Mouse (Mus musculus): ENCODE measurements around the gene Ripor3.

The Ripor3 gene

GRCm38 (mm10) chr2:167954928-167955327, 55.5 kb downstream of the Ripor3 start:
- no peak for DNase-seq (ENCODE audit: low read depth, low spot score)

GRCm38 (mm10) chr2:167953819-167954218, 56.6 kb downstream of the Ripor3 start:
- DNase-seq (ENCODE audit: low read depth, low spot score): no peak

- no peak for DNase-seq (ENCODE audit: low read depth, low spot score)
These were observed 58.9 kb downstream of the Ripor3 start for GRCm38 (mm10) chr2:167951301-167952211.

GRCm38 (mm10) chr2:167950681-167951080, 59.7 kb downstream of the Ripor3 start:
- DNase-seq (ENCODE audit: low read depth, low spot score): no peak

- DNase-seq (ENCODE audit: low read depth, low spot score): no peak
These were observed 60.6 kb downstream of the Ripor3 start for GRCm38 (mm10) chr2:167949808-167950207.

- no peak for DNase-seq (ENCODE audit: low read depth, low spot score)
These were observed 61.2 kb downstream of the Ripor3 start for GRCm38 (mm10) chr2:167949250-167949649.

- DNase-seq (ENCODE audit: low read depth, low spot score): no peak
These were observed 61.9 kb downstream of the Ripor3 start for GRCm38 (mm10) chr2:167948557-167948956.

- DNase-seq (ENCODE audit: low read depth, low spot score): no peak
These were observed 62.4 kb downstream of the Ripor3 start for GRCm38 (mm10) chr2:167948047-167948446.

- no peak for DNase-seq (ENCODE audit: low read depth, low spot score)
These were observed 63.2 kb downstream of the Ripor3 start for GRCm38 (mm10) chr2:167947251-167947650.

- no peak for DNase-seq (ENCODE audit: low read depth, low spot score)
These were observed 65.0 kb downstream of the Ripor3 start for GRCm38 (mm10) chr2:167945451-167945850.

- DNase-seq (ENCODE audit: low read depth, low spot score): no peak
These were observed 66.2 kb downstream of the Ripor3 start for GRCm38 (mm10) chr2:167944193-167944592.

GRCm38 (mm10) chr2:167942926-167943633, 67.3 kb downstream of the Ripor3 start:
- DNase-seq (ENCODE audit: low read depth, low spot score): no peak

- DNase-seq (ENCODE audit: low read depth, low spot score): no peak
These were observed 68.1 kb downstream of the Ripor3 start for GRCm38 (mm10) chr2:167942199-167942925.

- DNase-seq (ENCODE audit: low read depth, low spot score): no peak
These were observed 68.7 kb downstream of the Ripor3 start for GRCm38 (mm10) chr2:167941745-167942176.

- DNase-seq (ENCODE audit: low read depth, low spot score): no peak
These were observed 69.1 kb downstream of the Ripor3 start for GRCm38 (mm10) chr2:167941320-167941719.

GRCm38 (mm10) chr2:167940636-167941035, 69.8 kb downstream of the Ripor3 start:
- no peak for DNase-seq (ENCODE audit: low read depth, low spot score)

- DNase-seq (ENCODE audit: low read depth, low spot score): no peak
These were observed 70.6 kb downstream of the Ripor3 start for GRCm38 (mm10) chr2:167939632-167940399.

- DNase-seq (ENCODE audit: low read depth, low spot score): no peak
These were observed 71.2 kb downstream of the Ripor3 start for GRCm38 (mm10) chr2:167939204-167939603.

GRCm38 (mm10) chr2:167938786-167939185, 71.6 kb downstream of the Ripor3 start:
- no peak for DNase-seq (ENCODE audit: low read depth, low spot score)

- DNase-seq (ENCODE audit: low read depth, low spot score): no peak
These were observed 74.5 kb downstream of the Ripor3 start for GRCm38 (mm10) chr2:167935956-167936355.

- no peak for DNase-seq (ENCODE audit: low read depth, low spot score)
These were observed 77.0 kb downstream of the Ripor3 start for GRCm38 (mm10) chr2:167933397-167933796.
